Mouse (Mus musculus): Measurements from ENCODE around the gene Ptpn11.
A peak's percentile ranks its signal among the peaks of the same experiment; 100 is the strongest.

Ptpn11 gene

DNA sequence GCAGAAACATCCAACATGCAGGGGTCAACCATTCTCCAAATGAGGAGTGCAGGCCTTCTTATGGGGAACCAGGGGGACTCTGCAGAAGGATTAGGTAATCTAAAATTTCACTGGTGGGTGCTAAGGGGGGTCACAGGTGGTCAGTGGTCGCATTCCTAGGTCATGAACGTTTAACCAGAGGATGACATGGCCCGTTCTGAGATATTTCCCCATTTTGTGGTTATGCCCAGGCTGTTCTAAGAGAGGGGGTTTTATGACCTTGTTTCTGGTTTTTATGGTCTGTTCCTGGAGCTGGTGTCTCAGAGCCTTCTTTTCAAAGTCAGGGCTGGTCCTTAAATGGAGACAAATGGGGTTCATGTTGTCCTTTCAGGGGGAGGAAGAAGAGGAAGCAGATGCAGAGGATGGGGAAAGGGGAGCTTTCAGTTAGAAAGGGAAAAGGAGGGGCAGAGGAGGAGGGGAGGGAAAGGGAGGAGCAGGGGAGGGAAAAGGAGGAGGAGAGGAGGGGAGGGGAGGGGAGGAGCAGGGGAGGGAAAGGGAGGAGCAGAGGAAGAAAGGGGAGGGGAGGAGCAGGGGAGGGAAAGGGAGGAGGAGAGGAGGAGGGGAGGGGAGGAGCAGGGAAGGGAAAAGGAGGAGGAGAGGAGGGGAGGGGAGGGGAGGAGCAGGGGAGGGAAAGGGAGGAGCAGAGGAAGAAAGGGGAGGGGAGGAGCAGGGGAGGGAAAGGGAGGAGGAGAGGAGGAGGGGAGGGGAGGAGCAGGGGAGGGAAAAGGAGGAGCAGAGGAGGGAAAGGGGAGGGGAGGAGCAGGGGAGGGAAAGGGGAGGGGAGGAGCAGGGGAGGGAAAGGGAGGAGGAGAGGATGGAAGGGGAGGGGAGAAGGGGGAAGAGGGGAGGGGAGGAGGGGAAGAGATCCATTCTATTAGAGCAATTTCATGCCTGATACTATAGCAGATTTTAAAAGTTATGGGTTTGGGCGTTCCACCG, 66.7 kb downstream of the Ptpn11 start:
- DNase-seq, result no peak

DNA sequence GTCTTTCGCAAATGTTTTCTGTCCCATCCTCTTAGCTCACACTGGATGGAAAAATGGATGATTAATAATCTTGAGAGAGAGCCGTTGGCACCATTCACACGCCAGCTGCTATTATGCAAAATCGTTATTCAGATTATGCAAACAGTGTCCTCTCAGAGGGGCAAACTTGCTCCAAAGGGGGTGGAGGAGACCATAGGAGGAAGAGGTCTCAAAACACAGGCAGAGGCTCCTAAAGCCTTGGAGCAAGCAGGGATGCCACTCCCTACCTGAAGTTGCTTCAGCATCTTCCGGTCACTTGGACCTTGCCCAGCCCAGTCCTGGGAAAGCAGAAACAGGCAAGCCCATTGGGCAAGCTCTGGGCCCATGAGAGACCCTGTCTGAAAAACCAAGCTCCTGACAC, 67.8 kb downstream of the Ptpn11 start:
- DNase-seq, result no peak

DNA sequence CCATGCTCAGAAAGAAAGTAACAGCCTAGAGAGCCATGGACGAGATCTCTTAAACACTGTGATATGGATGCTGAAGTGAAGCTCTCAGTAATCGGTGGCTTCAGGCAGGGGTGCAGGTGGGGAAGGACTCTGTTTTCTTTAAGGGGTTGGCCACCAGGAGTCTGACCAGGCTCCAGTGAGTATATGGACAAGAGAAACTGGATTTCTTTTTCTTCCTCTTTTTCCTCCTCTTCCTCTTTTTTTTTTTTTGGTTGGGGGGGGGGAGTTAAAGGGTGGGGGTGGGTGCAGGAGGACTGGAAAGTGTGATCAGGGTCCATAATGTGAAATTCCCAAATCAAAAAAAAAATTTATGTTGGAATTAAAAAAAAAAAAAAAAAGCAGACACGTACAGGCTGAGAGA, 68.6 kb downstream of the Ptpn11 start:
- DNase-seq, result no peak

DNA sequence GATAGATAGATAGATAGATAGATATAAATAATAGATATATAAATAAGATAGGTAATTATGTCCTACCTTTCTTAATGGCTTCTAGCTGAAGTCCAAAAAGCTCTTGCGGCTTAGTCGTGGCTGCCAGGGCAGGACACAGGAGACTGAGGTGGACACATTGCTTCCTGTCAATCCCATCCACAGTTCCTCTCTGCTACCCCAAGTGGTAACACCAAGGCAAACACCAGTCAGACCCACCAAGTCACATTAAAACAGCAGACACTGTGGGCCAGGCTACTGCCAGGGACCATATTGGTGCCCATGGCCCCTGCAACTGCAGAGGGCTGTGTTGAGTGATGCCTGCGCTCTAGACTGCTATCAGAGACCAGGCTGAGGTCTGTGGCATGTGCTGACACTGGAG, 69.2 kb downstream of the Ptpn11 start:
- DNase-seq, result no peak

DNA sequence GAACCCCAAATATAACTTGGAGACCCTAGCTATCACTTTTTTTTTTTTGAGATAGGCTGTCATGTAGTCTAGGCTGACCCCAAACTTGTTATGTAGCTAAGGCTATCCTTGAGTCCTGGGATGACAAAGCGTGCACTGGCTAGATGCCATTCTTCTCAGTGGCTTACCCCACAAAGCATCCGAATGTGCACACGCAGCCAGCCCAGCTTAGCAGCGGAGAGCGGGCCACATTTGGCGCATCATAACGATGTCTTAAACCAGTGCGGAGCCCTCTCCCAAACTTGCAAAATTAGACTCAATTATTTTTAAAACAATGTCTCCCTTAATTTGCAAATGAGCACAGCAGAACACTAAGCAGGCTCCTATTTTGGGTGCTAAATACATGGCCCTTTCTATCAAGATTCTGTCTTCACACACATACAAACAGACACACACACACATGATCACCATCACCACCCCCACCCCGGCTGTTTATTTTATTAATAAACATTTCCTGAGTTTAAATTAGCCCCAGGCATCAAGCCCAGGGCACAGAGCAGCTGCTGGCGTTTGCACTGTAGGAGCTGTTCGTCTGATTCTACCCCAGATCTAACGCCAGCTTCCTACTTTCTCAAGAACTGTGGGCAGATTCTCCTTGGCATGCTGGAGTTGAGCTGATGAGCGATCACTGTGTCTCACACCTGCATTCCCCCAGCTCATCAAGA, 71.7 kb downstream of the Ptpn11 start:
- no peak for DNase-seq

DNA sequence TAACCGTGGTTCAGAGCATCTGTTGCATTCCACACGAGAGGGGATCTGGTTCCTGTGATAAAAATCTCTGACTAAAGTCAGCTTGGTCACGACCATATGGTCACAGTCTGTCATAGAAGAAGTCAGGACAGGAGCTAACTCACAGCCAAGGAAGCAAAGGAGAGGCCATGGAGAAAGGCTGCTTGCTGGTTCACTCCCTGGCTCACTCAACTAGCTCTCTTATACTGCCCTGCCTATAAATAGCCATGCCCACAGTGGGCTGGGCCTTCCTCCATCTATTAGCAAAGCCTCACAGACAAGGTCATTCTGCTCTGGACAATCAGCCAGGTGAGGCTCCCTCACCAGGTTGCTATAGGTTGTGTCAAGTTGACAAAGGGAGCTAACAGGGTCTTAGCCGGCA, 72.9 kb downstream of the Ptpn11 start:
- no peak for DNase-seq

DNA sequence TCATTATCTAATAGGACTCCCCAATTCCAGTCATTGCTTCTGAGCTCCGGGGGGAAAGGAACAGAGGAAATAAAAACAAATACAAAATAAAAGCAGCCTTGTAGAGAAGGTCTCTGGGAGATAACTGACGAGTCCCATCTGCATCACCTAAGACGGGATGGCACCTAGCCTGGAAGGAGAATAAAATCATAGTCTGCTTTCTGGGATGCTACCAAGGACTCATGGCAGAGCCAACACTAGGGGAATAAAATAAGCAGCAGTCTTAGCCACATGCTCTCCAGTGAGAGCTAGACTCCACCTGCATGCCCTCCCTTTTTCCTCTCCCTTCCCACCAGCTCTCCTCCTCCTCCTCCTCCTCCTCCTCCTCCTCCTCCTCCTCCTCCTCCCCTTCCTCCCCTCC, 74.3 kb downstream of the Ptpn11 start:
- DNase-seq, result no peak

DNA sequence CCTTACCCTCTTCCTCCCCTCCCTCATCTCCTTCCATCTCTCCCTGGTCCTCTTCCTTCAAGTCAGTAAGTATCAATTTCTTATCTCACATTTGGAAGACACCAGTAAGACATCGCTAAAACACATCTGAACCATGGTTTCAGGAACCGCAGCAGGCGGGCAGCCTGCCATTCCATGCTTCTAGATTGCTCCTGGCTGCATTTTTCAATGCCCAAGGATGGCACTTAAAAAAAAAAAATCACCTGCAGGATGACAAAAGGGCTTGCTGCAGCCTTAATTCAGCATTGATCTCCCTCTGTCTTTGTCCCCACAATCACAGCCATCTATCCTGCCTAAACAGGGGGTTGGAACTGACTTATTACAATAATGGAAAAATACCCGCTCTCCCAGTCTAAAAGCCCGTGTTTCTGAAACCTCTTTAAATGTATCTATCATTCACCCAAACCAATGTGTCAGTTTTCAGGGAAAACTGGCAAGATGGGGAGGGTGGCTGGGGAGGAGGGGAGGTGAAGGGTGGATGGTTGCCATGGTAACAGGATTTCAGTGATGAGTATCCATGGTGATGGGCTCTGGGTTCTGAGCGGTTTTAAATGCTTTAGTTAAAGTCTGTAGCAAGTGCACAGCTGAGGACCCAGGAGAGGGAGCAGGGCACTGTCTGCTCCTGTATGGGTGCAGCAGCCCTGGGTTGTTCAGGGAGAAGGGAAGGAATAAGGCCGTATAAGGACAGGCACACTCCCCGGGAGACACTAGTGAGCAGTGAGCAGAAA, 75.6 kb downstream of the Ptpn11 start:
- DNase-seq, result no peak

DNA sequence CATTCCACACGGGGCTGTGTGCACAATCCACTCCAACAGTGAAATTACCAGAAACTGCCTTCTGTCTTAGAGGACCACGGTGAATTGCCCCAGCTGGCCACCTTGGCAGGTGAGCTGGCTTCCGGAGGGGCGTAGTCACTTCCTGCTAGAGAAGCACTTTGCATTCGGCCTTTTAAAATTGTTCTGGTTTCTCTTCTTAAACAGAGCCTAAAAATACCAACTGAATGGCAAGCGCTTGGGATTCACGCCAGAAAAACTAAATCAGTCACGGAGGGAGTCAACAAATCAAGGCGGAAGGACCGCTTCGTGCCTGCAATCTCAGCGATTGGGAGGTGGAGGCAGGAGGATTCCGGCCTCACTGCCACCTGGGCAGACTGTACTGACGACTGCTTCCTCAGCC, 77.0 kb downstream of the Ptpn11 start:
- no peak for DNase-seq

DNA sequence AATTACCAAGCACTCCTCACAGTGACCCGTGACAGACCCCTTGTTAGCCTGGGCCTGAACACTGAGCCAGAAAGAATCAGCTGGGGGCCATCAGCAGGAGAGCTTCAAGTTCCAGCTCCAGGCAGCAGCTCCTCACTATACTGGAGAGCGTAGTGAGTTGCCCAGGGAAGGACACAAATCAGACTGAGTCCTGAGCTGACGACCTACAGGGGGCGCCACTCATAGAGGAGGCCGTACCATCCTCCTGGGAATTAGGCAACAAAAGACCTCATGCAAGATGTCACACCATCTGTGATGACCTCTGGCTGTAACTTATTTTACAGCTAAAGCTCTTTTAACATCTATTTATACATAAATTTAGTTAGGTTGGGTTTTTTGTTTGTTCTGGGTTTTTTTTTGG, 78.8 kb downstream of the Ptpn11 start:
- peak; percentile 20 for DNase-seq

DNA sequence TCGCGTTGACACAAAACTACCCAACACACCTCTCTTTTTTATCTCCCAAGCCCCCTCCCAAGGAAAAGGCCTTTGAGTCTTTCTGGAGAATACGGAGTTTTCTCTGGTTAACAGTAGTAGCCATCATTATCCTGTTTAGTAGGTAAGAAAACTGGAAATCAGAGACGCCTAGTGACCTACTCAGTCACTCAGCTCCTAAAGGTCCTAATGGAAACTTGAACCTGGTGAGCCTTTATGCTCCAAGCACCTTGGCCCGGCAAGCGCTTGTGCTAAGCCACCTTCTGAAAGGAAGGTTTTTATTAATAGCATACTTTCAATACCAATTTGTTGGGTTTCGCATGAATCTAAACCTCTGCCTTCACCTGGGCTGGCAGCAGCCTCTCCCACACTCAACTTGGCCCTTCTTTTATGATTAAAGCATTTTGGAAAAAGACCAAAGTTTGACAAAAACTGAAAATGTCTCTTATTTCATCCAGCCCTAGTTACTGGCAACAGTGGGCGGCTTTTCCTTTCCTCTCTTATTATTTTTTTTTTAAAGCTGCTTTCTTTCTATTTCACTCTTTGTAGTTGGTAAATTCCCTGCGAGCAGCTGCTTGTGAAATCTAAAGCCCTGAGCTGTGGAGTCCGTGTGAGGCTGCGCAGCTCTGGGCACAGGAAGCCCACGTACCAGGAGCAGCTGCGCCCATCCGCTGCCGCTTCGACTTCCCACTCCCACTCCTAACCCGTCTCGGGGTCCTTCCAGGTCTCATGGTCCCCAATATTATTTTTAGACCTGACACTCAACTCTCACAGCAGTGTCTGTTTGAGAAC, 79.9 kb downstream of the Ptpn11 start:
- DNase-seq, result peak; percentile 10

DNA sequence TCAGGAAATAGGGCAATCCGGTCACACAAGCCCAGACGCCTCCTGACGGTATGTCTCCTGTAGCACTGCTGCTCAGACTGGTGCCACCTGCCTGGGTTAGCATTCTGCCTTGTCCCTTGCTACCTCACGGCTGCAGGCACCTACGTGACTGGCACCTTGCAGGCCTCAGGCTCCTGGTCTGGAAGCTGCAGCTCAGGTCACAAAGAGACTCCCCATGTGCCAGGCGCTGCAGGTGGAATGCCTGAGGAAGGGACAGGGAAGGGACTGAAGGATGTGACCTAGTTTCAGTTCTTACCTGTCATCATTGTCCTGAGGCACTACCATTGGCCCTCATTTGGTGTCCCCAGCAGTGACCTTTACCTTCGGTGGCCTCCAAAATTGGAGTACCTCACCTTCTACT, 82.0 kb downstream of the Ptpn11 start:
- no peak for DNase-seq

DNA sequence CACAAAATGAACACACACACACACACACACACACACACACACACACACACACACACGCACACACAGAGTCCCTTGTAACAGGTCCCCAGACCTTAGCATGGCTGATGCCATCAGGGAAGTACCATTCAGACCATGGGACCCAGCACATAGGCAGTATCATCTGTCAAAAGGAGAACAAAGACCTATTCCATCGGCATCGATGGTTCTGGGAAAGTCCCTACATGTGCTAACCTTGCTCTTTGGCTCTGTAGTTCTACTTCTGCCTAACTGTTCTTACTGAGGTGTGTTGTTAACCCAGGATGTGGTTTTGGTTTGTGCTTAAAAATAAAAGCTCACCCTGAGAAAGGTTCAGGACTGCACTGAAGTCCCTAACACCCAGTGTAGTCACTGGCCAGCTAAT, 84.3 kb downstream of the Ptpn11 start:
- peak; percentile 36 for DNase-seq

DNA sequence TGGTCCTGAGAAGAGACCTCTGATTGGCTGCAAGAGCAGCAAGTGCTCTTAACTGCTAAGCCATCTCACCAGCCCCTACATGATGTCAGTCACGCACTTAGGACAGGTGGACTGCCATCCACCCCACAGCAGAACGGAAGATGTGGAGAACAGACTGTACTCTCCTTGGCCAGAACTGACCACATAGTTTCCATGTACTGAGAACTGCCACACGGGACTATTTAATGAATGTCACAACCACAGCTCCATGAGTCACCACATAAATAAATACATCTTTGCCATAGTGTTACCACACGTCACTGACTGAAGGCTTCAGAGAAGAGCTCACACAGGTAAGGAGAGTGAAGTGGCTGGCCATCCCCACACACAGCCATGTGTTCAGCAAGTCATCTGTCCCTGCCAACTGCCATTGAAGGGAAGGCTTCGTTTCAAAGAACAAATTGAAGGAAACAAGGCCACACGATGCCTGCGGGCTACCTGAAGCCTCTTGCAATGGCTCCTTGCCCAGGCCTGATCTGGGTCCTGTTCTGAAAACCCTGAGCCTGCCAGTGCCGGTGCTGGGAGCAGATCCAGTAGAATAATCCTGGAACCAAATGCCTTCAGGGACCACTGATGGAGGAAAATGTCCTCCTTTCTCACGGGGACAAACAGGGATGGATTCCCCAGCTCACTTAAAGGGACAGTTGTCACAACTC, 90.2 kb downstream of the Ptpn11 start:
- no peak for DNase-seq

DNA sequence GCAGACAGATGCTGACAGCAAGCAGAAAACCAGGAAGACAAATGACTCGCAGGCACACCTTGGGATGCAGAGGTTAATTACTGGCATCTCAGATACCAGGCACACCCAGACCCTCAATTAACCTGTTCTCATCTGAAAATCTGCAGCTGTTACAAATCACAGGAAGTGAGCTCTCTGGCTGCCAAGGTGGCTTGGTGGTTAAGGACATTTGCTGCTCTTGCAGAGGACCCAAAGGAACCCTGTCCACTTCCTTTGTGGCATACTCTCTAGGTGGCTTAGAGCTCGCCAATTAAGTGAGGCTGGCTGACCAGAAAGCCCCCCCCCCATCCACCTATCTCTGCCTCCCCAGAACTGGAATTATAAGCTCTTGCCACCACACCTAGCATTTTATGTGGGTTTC, 91.1 kb downstream of the Ptpn11 start:
- no peak for DNase-seq

DNA sequence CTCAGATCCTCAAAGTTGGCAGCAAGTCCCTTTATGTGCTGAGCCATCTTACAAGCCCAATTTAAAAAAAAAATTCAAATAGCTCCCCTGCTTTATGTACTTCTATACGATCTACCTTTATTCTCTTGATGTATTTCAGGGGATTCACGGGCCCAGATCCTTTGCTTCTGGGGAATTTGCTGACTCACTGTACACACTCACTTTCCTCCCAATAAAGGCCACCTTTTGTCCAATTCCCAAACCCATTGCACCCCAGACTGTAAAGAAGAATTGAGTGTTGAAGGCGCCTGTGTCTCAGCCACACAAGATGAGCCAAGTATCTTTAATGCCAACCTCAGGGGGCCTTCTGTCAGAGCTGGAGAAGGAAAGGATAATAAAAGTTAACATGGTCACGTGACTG, 93.2 kb downstream of the Ptpn11 start:
- no peak for DNase-seq

DNA sequence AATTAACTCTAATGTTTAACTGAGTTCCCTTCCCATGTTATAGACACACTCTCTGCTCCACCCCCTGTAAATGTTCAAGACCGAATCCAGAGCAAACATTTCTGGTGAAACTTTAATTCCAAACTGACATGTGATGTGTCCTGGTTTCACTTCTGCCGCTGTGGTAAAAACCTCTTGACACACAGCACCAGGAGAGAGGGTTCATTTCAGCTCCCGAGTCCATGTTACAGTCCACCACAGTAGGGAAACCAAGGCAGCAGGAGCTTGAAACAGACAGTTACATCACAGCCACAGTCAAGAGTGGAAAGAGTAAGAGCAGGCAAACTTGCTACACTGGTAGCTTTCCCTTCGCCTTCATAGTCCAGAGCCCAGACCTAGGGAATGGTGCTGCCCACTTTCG, 94.5 kb downstream of the Ptpn11 start:
- DNase-seq, result no peak

DNA sequence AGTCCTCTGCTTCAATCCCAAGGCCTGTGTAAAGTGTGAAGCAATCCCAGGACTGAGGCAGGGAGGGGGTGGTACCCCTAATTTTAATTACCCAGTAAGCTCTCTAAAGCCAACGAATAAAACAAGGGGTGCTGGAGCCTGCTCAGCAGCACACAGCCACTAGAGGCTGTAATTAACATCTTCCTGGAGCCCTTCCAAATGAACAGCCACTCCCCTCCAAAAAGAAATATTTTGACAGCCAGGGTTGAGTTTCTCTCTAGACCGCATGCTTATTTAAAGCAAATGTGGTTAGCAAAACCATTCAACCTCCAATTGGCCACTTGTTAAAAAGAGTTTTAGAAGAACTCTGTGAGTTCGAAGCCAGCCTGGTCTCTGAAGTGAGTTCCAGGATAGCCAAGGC, 97.9 kb downstream of the Ptpn11 start:
- no peak for DNase-seq

DNA sequence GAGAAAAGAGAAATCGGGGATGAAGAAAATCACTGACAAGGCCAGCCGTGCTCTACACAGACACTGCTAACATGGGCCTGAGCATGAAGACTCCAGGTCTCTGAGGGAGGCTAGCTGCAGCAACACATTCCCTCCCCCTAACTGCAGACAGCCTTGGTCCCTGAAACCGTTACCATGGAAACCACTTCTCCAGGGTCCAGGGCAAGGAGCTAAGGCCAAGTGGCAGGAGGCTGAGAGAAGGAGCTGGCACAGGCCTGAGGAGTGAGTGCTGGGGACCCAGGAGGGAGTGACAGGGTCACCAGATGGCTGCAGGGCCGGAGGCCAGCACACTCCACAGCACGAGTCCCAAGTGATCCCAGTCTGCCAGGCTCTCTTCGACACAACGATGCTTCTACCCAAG, 101.5 kb downstream of the Ptpn11 start:
- no peak for DNase-seq

DNA sequence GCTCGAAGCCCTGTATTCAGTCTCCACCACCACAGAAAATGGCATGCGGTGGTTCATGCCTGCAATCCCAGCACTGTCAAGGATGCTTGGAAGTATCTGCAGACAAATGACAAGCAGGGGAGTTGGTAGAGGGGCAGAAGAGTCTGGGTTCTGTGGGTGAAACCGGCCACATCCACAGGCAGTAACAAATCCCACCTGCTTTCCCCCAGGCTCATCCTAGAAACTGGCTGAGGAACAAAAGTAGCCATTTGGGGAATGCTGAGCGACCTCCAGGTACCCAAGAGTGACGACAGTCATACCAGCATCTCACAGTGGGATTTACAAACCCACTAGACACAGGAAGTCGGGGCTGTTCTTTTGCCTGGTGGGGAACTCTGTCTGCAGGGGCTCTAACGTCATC, 103.5 kb downstream of the Ptpn11 start:
- no peak for DNase-seq

DNA sequence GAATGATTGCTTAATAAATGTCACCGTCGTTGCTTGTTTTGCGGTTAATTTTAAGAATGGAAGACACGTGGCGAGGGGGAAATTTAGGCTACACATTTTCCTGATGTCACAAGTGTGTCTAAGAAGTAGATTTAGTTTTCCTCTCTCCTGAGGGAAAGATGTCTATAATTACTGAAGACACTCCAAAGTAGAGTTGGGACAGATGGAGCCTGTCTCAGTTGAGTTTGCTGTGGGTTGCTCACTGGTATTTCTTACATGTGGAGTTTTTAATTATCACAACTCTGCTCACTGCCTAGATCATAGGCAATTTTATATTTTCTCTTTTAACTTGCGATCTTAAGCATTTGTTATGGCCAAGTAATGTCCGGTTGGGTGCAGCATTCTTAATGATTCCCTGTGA, 108.6 kb downstream of the Ptpn11 start:
- no peak for DNase-seq

DNA sequence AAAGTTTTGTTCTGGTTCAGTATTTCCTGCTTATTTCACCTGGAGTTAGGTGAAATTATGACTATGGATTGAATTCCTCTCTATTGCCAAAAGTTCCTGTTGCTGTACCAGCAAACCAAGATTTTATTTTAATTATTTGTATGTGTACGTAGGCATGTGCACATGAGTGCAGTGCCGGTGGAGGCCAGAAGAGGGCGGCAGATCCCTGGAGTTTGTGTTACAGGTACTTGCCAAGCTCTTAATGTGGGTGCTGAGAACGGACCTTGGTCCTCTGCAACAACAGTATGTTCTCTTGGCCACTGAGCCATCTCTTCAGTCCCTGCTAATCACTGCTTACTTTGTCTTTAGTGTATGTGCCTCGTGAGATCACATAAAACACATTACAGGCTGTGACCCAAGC, 109.4 kb downstream of the Ptpn11 start:
- no peak for DNase-seq
